Mouse (Mus musculus) limb, embryonic 10.5 days (tissue): ENCODE data around the gene Orai3. TPM values are rescaled to one million over a fixed set of nuclear protein-coding genes. Genes with fewer than 3 reads are reported as not detected.
A peak's percentile ranks its signal among the peaks of the same experiment; 100 is the strongest.

Experiments
- DNase-seq: peaks from one replicate; pipeline ENCODE4 v3.0.0-alpha.2; 2017; ENCODE audit warnings: low spot score
- H3K27ac ChIP-seq: fragments of 300-500 bp; sonication (generic); 2 replicates; pipeline ENCODE4 v1.5.1; 2016; ENCODE audit warnings: mild to moderate bottlenecking
- H3K27me3 ChIP-seq: fragments of 300-500 bp; sonication (generic); 2 replicates; pipeline ENCODE4 v1.6.1; 2016; ENCODE audit warnings: low read depth, mild to moderate bottlenecking; ENCODE audit not compliant: poor library complexity, severe bottlenecking
- H3K36me3 ChIP-seq: fragments of 300-500 bp; sonication (generic); 2 replicates; pipeline ENCODE4 v1.6.1; 2016; ENCODE audit warnings: mild to moderate bottlenecking, moderate library complexity
- H3K4me1 ChIP-seq: fragments of 300-500 bp; sonication (generic); 2 replicates; pipeline ENCODE4 v1.6.1; 2016
- H3K4me3 ChIP-seq: fragments of 300-500 bp; sonication (generic); 2 replicates; pipeline ENCODE4 v1.5.1; 2016; ENCODE audit warnings: mild to moderate bottlenecking, moderate library complexity
- H3K9me3 ChIP-seq: fragments of 300-500 bp; sonication (generic); replicated peaks from 2 replicates; pipeline ENCODE4 v1.6.1; 2016; ENCODE audit warnings: mild to moderate bottlenecking
- WGBS: fragments of 180-500 bp; shearing (Covaris S2); methylation state at CpG from one replicate; pipeline ENCODE4 v1.1.7; 2016; 5-methylcytosine and 5-hydroxymethylcytosine counted together
- polyA plus RNA-seq: library from polyadenylated mRNA; unstranded; fragments of >200 nt; fragmentation: Nextera tagmentation; extraction: Ambion mirVana; gene quantifications from 2 replicates; pipeline ENCODE4 v1.2.1, GENCODE M21; 2016

Orai3 gene
- polyA plus RNA-seq, 1 experiment from 2014 or later, result 16.0 TPM

- Histone ChIP-seq H3K27ac (no peak overlapping the region), H3K27me3 (no peaks in the 10 kb centered on the region), H3K4me1 (peaks cover 36% of the 10 kb centered on the region), H3K4me3 (0 out of 2 replicates have a peak overlapping the region, but pooled peaks have one; percentile 4), H3K9me3 (no peaks in the 10 kb centered on the region), H3K36me3 (peaks cover 82% of the 10 kb centered on the region)
- 88% methylated on average over 19 of the region's 19 CpGs for WGBS
- no peak for DNase-seq
Measured at GRCm38 (mm10) chr7:127750131-127751127, 19.2 kb upstream of the Orai3 start.

DNA sequence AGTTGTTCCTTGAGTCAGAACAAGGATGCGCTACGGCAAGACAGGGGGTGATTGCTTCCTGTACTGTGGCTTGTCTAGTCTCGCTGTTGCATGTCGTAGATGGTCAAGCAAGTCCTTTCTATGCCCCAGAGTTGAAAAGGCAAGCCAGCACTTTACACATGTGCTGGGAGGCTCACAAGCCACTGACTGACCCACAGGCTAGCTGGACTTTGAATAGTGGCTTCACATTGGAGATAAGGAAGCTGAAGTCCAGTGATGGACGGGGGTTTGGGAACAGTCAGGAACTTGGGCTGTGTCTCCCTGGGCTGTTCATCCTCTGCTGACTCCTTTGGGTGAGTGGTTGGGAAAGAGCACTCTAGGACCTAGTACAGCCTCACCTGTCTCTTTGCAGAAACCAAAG, 18.0 kb upstream of the Orai3 start:
- Histone ChIP-seq H3K4me3 (no peak overlapping the region), H3K9me3 (no peaks in the 10 kb centered on the region), H3K36me3 (peaks cover 94% of the 10 kb centered on the region), H3K27ac (no peak overlapping the region), H3K27me3 (no peaks in the 10 kb centered on the region), H3K4me1 (peaks cover 43% of the 10 kb centered on the region)
- WGBS, result 96% methylated on average over 5 of the region's 5 CpGs
- no peak for DNase-seq

DNA sequence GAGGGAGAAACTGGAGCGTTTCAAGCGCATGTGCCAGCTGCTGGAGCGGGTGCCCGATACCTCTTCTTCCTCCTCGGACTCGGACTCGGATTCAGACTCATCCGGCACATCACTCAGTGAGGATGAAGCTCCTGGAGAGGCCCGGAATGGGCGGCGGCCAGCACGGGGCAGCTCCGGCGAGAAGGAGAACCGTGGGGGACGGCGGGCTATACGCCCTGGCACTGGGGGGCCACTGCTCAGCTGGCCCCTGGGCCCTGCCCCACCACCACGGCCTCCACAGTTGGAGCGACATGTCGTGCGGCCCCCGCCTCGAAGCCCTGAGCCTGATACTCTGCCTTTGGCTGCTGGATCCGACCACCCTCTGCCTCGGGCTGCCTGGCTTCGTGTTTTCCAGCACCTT, 17.5 kb upstream of the Orai3 start:
- WGBS, result 96% methylated on average over 27 of the region's 27 CpGs
- peaks cover 42% of the 10 kb centered on the region for H3K4me1 ChIP-seq
- no peak for DNase-seq
- no peak overlapping the region for H3K4me3 ChIP-seq
- H3K27me3 ChIP-seq, result no peaks in the 10 kb centered on the region
- H3K36me3 ChIP-seq, result peaks cover 98% of the 10 kb centered on the region
- no peaks in the 10 kb centered on the region for H3K9me3 ChIP-seq
- H3K27ac ChIP-seq, result no peak overlapping the region

DNA sequence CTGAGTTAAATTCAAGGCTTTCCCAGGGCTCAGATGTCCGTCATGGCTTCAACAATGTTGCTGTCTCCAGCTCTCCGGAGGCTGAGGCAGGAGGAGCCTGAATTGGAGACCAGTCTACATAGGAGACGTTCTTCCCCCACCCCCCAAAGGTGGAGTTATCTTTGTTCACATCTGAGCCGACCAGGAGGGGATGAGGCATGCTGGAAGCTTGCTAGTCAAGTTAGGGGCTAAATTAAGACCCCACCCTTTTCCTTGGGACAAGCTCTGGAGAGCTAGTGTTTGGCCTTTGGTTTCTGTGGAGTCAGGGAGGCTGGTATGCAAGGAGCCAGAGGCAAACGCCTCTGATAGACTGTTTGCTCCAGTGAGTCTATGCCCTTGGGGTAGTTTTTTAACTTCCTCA, 16.5 kb upstream of the Orai3 start:
- 87% methylated on average over 5 of the region's 5 CpGs for WGBS
- no peaks in the 10 kb centered on the region for H3K9me3 ChIP-seq
- peaks cover 100% of the 10 kb centered on the region for H3K36me3 ChIP-seq
- no peaks in the 10 kb centered on the region for H3K27me3 ChIP-seq
- H3K27ac ChIP-seq, result no peak overlapping the region
- DNase-seq, result no peak
- H3K4me3 ChIP-seq, result no peak overlapping the region
- peaks cover 31% of the 10 kb centered on the region for H3K4me1 ChIP-seq

GRCm38 (mm10) chr7:127753741-127754140, 15.9 kb upstream of the Orai3 start:
- H3K9me3 ChIP-seq, result no peaks in the 10 kb centered on the region
- H3K36me3 ChIP-seq, result peaks cover 100% of the 10 kb centered on the region
- no peak for DNase-seq
- WGBS, result 89% methylated on average over 7 of the region's 7 CpGs
- H3K4me3 ChIP-seq, result no peak overlapping the region
- H3K4me1 ChIP-seq, result peaks cover 26% of the 10 kb centered on the region
- H3K27ac ChIP-seq, result no peak overlapping the region
- no peaks in the 10 kb centered on the region for H3K27me3 ChIP-seq

- DNase-seq, result no peak
- Histone ChIP-seq H3K9me3 (no peaks in the 10 kb centered on the region), H3K27ac (no peak overlapping the region), H3K4me1 (peaks cover 32% of the 10 kb centered on the region), H3K27me3 (no peaks in the 10 kb centered on the region), H3K36me3 (peaks cover 97% of the 10 kb centered on the region), H3K4me3 (no peak overlapping the region)
- 26% methylated on average over 6 of the region's 6 CpGs for WGBS
Measured at GRCm38 (mm10) chr7:127759716-127760115, 9.9 kb upstream of the Orai3 start.

DNA sequence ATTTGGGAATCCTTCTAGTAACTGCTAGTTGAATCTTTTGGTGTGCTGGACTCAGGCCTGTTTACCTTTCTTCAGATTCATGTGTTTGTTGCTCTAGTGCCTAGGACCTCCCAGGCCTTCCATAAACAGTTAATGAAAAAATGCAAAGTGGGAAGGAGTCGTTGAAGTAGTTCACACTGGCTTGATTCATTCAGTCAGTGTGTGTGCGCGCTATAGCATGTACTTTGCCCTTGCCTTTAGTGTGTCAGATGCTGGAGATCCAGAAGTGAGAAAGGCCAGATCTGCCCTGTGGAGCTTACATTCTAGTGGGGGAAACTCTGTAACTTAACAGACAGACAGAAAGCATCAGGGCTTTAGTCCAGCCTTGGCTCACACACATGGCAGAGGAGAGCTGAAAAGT, 9.1 kb upstream of the Orai3 start:
- H3K4me3 ChIP-seq, result no peak overlapping the region
- no peak overlapping the region for H3K27ac ChIP-seq
- peaks cover 97% of the 10 kb centered on the region for H3K36me3 ChIP-seq
- no peak for DNase-seq
- no peaks in the 10 kb centered on the region for H3K9me3 ChIP-seq
- peaks cover 32% of the 10 kb centered on the region for H3K4me1 ChIP-seq
- WGBS, result 88% methylated on average over 3 of the region's 3 CpGs
- H3K27me3 ChIP-seq, result no peaks in the 10 kb centered on the region

DNA sequence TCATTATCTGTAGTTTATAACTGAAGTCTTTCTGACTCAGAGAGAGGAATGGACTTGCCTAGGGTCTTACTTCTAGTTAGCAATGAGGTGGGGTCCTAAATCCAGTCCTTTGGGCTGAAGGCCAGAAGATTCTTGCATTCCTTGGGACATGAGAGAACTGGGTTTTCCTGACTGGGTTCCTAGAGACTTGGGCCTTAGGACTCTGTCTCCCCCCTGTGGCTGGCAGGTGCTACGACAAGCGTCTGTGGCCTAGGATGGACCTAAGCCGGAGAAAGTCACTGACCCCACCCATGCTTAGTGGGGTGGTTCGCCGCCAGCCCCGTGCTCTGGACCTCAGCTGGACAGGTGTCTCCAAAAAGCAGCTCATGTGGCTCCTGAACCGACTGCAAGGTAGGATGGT, 8.6 kb upstream of the Orai3 start:
- 59% methylated on average over 7 of the region's 7 CpGs for WGBS
- H3K27ac ChIP-seq, result no peak overlapping the region
- DNase-seq, result peak; percentile 77
- no peak overlapping the region for H3K4me3 ChIP-seq
- no peaks in the 10 kb centered on the region for H3K27me3 ChIP-seq
- peaks cover 97% of the 10 kb centered on the region for H3K36me3 ChIP-seq
- no peaks in the 10 kb centered on the region for H3K9me3 ChIP-seq
- peaks cover 28% of the 10 kb centered on the region for H3K4me1 ChIP-seq

DNA sequence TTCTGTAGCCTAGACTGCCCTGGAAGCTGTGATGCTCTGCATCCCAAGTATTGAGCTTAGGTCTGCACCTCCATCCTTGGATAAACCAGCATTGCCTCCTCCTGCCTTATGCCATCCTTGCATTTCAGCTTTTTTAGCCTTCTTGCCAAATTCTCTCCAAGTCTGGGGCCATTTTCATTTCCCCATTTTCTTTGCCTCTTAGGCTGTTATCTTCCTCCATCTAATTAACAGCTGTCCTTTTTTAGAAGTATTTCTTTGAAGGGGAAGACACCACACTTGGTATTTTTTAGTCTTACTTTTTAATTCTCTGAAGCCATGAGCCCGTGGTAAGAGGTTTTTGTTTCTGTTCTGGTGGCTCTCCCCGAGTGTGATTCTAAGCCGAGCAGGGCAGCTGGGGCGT, 6.0 kb upstream of the Orai3 start:
- Histone ChIP-seq H3K9me3 (no peaks in the 10 kb centered on the region), H3K4me3 (no peak overlapping the region), H3K4me1 (peaks cover 30% of the 10 kb centered on the region), H3K27me3 (no peaks in the 10 kb centered on the region), H3K36me3 (peaks cover 97% of the 10 kb centered on the region), H3K27ac (no peak overlapping the region)
- 90% methylated on average over 4 of the region's 4 CpGs for WGBS
- no peak for DNase-seq

DNA sequence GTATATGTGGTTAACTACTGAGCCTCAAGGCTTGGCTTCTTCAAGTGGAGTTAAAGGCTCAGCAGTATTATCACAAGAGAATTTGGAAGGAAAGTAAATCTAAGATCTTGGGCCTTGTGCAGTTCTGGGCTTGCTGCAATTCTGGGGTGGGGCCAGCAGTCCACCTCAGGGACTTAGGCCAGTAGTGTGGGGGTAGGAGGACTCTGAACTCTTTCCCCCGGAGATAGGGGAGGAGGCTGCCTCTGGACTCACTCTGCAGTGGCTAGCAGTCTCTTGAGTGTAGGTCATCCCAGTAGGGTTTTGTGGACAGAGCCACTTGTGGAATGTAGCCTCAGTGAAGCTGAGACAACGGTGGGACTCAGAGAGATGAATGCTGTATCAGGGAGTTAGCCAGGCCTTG, 3.9 kb upstream of the Orai3 start:
- no peak overlapping the region for H3K27ac ChIP-seq
- peaks cover 32% of the 10 kb centered on the region for H3K4me1 ChIP-seq
- DNase-seq, result no peak
- no peaks in the 10 kb centered on the region for H3K27me3 ChIP-seq
- H3K36me3 ChIP-seq, result peaks cover 79% of the 10 kb centered on the region
- H3K4me3 ChIP-seq, result no peak overlapping the region
- no peaks in the 10 kb centered on the region for H3K9me3 ChIP-seq
- 95% methylated on average over 2 of the region's 2 CpGs for WGBS

GRCm38 (mm10) chr7:127766851-127767609, 2.6 kb upstream of the Orai3 start:
- WGBS, result 84% methylated on average over 17 of the region's 17 CpGs
- Histone ChIP-seq H3K27me3 (no peaks in the 10 kb centered on the region), H3K27ac (no peak overlapping the region), H3K4me1 (peaks cover 39% of the 10 kb centered on the region), H3K4me3 (no peak overlapping the region), H3K9me3 (no peaks in the 10 kb centered on the region), H3K36me3 (peaks cover 66% of the 10 kb centered on the region)
- no peak for DNase-seq

DNA sequence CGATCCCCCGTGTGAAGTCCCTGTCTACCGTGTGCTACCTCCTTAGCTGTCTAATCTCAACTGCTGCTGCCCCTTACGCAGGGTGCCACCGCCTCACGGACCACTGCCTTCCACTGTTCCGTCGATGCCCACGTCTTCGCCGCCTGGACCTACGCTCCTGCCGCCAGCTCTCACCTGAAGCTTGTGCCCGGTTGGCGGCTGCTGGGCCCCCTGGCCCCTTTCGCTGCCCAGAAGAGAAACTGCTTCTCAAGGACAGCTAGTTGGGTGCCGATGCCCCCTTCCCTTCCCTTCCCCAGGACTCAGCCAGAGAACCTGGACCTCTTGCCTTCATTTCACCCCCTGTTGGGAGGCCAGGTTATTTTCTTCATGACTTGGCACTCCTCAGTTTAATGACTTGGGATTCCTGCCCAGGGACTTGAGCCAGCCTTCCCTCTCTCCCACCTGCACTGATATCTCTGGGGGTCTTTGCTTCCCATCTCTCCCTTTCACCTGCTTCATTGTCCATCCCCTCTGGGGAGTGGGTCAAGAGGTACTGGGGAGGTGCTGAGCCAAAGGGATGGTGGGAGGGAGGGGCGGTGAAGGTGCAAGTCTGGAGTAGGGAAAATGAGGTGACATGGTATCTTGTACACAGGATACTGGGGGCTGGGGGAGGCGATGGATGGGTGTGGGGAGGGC, 1.8 kb upstream of the Orai3 start:
- peak overlapping the region; percentile 76; the same call in 1 of the 2 replicates for H3K4me3 ChIP-seq
- WGBS, result 93% methylated on average over 19 of the region's 19 CpGs
- H3K27me3 ChIP-seq, result no peaks in the 10 kb centered on the region
- H3K9me3 ChIP-seq, result no peaks in the 10 kb centered on the region
- peaks cover 39% of the 10 kb centered on the region for H3K4me1 ChIP-seq
- no peak for DNase-seq
- peak overlapping the region; percentile 95; the same call in 1 of the 2 replicates for H3K27ac ChIP-seq
- H3K36me3 ChIP-seq, result peaks cover 58% of the 10 kb centered on the region
